Mouse (Mus musculus) E14TG2a.4 (cell line): ENCODE data around the gene Slc44a3.

Source experiments
- H3K27me3 ChIP-seq: 2 replicates; pipeline ENCODE4 v1.6.1; 2014; ENCODE audit warnings: low read length, control low read depth; ENCODE audit not compliant: insufficient read depth
- H3K36me3 ChIP-seq: 2 replicates; pipeline ENCODE4 v1.6.1; 2014; ENCODE audit warnings: low read length, control low read depth; ENCODE audit not compliant: insufficient read depth
- H3K4me1 ChIP-seq: replicated peaks from 2 replicates; pipeline ENCODE4 v1.6.1; 2014; ENCODE audit warnings: low read depth, low read length, control low read depth
- H3K4me3 ChIP-seq: replicated peaks from 2 replicates; pipeline ENCODE4 v1.5.1; 2014; ENCODE audit warnings: mild to moderate bottlenecking, low read length
- H3K9me3 ChIP-seq: 2 replicates; pipeline ENCODE4 v1.6.1; 2014; ENCODE audit warnings: low read length, control low read depth
- CTCF ChIP-seq: conservative IDR thresholded peaks from 2 replicates; pipeline ENCODE4 v1.5.1; 2014; ENCODE audit warnings: low read length
- NANOG ChIP-seq: IDR thresholded peaks from 2 replicates; pipeline ENCODE4 v1.6.1; 2014; ENCODE audit warnings: borderline replicate concordance, low read length, mixed read lengths
- POU5F1 ChIP-seq: IDR thresholded peaks from 2 replicates; pipeline ENCODE4 v1.6.1; 2014; ENCODE audit warnings: low read length, borderline replicate concordance

Slc44a3 gene

DNA sequence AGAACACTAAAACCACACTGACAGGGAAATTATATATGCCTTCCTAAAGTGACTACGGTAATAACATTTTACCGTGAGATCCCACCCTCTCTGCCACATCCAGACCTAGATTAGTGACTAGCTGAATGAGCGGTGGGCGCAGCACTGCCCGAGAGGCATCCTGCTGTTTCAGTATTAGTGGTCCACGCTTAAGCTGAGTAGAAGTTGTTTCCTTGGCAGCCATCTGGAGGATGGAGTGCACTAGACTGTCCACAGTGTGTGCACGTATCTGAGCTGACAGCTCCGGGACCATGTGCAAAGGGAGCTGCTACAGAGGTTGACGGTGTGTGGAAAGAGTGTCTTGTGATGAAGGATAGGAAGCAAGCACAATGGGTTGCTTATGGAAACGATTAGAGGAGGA is 66.4 kb downstream of the Slc44a3 start:
- Histone ChIP-seq H3K36me3 (peaks cover under 1% of the 10 kb centered on the region; the same call in 1 of the 2 replicates), H3K4me1 (peaks cover 70% of the 10 kb centered on the region), H3K4me3 (no peak overlapping the region), H3K9me3 (no peaks in the 10 kb centered on the region), H3K27me3 (no peaks in the 10 kb centered on the region)
- no peak for TF ChIP-seq NANOG
- TF ChIP-seq CTCF: no peak
- no peak for TF ChIP-seq POU5F1

DNA sequence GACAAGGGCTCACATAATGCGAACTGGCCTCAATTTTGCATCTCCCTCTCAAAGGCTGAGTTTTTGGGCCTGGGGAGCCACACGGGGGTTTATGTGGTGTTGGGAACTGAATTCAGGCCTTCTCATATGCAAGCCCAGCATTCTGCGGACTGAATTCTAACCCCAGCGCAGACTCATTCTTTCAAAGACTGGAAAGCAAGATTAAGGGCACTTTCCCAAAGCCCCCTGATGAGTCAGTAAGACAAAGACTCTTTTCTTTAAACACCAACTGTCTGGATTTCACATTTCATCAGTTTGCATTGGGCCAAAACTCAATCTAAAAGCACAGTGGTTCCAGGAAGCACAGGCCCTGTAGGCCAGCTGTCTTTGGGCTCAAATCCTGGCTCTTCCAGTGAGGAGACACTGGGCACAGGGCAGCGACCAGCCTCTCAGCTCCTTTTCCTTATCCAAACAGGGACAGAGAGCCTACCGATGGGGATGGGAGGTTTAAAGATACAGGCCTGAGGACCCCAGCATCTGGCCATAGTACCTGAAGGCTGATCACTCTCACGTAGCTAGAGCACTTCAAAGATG is 67.4 kb downstream of the Slc44a3 start:
- Histone ChIP-seq H3K27me3 (no peaks in the 10 kb centered on the region), H3K9me3 (no peaks in the 10 kb centered on the region)

DNA sequence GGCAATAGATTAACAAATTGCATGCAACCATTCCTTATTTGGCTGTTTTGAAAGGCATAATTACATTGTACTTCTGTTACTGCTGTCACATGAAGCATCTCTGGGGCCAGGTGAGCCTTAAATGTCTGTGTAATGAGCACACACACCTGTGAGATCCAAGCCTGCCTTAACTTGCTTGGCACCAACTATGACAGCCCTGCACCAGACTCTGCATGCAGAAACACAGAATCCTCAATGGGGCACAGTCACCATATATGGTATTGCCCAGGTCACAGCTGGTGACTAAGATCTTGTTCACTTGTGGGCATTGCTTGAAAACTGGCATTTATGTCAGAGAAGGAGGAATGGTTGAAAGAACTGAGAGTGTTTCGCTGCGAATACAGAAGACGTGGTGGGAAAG is 69.4 kb downstream of the Slc44a3 start:
- Histone ChIP-seq H3K36me3 (peaks cover 29% of the 10 kb centered on the region), H3K9me3 (no peaks in the 10 kb centered on the region), H3K4me3 (no peak overlapping the region), H3K4me1 (peaks cover 75% of the 10 kb centered on the region), H3K27me3 (no peaks in the 10 kb centered on the region)
- TF ChIP-seq CTCF: no peak
- no peak for TF ChIP-seq POU5F1
- no peak for TF ChIP-seq NANOG

More for the DNA sequence above, 67.4 kb downstream of the Slc44a3 start:
- H3K4me3 ChIP-seq: no peak overlapping the region
- TF ChIP-seq POU5F1: no peak
- no peak for TF ChIP-seq CTCF
- no peak for TF ChIP-seq NANOG
- H3K4me1 ChIP-seq: peaks cover 71% of the 10 kb centered on the region
- H3K36me3 ChIP-seq: peaks cover 9% of the 10 kb centered on the region; the same call in 1 of the 2 replicates

DNA sequence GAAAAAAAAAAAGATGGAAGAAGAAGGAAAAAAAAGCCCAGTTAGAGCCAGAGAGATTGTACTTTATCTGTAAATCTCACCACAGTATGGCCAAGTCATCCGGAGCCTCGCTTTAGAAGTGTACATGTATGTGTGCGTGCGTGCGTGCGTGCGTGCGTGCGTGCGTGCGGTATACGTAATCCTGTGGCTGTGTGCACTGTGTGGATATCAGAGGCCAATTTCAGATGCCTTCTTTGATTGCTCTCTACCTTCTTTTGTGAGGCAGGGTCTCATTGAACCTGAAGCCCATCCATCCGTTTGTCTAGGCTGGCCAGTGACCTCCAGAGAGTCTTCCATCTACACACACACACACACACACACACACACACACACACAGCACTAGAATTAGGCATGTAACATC is 70.7 kb downstream of the Slc44a3 start:
- no peaks in the 10 kb centered on the region for H3K9me3 ChIP-seq
- no peak for TF ChIP-seq NANOG
- no peak for TF ChIP-seq POU5F1
- no peak for TF ChIP-seq CTCF
- H3K27me3 ChIP-seq: no peaks in the 10 kb centered on the region

DNA sequence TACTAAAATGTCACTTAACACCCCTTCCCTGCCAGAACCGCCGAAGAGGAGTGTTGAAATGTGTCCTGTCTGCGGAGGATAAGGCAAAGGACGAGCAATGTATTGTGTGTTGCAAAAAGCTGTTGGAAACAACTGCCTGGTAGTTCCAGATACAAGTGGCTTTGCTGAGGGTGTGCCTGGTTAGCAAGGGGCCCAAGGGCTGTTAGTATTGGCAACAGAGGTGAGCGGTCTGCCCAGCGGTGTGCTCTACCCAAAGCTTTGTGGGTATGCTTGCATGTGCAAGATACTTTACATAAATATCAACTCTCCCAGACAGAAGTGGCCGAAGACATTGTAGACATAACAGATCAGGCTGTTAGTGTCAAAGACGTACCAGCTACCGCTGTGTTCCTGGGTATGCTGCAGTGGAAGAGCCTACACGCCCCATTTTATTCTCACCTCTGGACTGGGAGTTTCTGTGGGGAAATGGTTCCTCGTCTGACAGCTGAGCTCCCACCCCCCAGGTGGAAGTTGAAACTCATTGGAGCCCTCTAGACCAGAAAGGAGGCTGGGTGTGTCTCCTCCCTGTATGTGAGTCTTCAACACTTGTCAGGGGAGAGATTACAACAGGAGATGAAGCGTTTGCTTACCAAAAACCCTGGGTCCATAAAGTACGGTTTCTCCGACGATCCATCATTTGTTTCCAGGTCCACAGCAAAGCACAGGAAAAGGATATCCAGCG is 71.6 kb downstream of the Slc44a3 start:
- H3K4me3 ChIP-seq: no peak overlapping the region; the same call in 1 of the 2 replicates
- peaks cover 57% of the 10 kb centered on the region for H3K4me1 ChIP-seq
- no peaks in the 10 kb centered on the region for H3K27me3 ChIP-seq
- no peaks in the 10 kb centered on the region for H3K9me3 ChIP-seq
- TF ChIP-seq CTCF: no peak
- peaks cover 50% of the 10 kb centered on the region for H3K36me3 ChIP-seq

More for the DNA sequence above, 70.7 kb downstream of the Slc44a3 start:
- Histone ChIP-seq H3K36me3 (peaks cover 42% of the 10 kb centered on the region), H3K4me1 (peaks cover 65% of the 10 kb centered on the region), H3K4me3 (no peak overlapping the region)

DNA sequence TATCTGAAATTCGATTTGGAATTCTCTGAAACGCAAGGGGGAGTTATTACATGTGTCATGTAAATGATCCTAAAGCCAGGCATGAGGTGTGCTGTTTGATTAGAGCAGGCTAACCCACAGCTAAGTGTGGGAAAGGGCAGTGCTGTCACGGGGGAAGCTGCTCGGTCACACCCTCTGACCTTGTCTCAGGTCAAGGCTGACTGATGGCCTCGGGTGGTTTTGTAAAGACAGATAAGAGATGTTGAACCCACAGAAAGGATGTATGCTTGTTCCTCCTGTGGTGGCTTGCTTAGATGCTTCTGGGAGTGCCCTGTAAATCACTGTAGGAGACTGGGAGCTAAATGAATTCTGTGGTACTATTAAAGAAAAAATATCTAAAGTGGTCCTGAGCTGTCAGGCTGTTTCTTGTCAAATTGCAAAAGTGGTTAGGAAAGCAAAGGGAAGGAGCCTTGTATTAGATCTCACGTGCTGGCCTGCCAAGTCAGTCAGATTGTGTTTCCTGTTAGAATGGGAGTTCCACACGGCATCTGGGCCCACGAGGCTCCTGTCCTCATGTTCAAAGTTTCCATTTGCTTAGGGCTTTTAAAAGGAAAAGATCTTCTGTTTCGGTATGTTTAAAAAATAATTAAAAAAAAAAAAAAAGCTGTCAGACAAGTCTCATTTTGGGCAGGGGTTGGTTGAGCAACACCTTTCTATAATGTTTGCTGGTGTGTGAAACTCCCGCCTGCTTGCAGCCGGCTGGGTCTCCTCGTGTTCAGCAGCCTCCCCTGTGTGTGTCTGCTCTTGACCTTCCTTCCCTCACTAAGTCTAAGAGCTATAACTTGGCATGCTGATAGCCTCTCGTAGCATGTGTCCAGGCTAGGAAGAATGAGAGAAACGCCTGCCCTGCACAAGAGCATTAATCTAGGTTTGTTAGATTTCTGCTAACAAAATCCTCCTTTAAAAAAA is 73.4 kb downstream of the Slc44a3 start:
- H3K4me3 ChIP-seq: no peak overlapping the region
- H3K27me3 ChIP-seq: no peaks in the 10 kb centered on the region
- H3K4me1 ChIP-seq: peaks cover 40% of the 10 kb centered on the region
- H3K9me3 ChIP-seq: no peaks in the 10 kb centered on the region
- TF ChIP-seq CTCF: no peak
- no peak for TF ChIP-seq POU5F1
- no peak for TF ChIP-seq NANOG
- H3K36me3 ChIP-seq: peaks cover 68% of the 10 kb centered on the region

DNA sequence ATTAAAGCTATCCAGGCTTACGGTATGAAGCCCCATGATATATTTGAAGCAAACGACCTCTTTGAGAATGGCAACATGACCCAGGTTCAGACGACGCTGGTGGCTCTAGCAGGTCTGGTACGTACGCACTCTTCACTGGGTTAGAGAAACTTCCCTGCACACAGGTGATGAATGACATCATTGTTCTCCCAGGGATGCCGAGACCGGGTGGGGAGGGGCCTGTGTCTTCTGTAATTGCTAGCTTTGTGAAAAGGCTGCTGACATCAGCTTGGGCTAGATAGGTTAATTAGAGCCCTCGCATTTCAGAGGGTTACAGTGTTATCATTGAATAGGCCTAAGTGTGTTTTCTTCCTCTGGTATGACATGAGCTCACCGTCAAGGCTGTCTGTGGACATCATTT is 80.8 kb downstream of the Slc44a3 start:
- Histone ChIP-seq H3K36me3 (peaks cover 85% of the 10 kb centered on the region), H3K27me3 (no peaks in the 10 kb centered on the region), H3K4me3 (no peak overlapping the region), H3K9me3 (no peaks in the 10 kb centered on the region), H3K4me1 (peaks cover 46% of the 10 kb centered on the region)
- TF ChIP-seq CTCF (no peak), NANOG (no peak), POU5F1 (no peak)

DNA sequence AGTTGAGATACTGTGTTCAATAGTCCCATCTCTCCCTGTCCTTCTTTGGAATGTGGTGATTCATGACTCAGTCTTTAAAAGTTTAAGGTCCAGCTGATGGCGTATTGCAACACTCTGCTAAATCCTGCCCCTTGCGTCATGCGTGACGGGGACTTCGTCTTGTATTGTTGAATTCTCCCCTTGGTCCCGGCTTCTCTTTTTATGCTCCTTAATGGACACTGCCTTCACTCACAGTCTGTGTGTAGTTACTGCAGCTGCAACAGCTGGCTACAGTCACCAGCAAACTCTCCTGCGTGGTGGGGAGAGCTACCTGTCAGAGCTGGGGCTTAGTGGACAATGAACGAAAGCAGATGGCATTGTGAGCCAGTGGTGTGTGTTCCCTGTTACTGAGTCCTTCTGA is 82.7 kb downstream of the Slc44a3 start:
- Histone ChIP-seq H3K9me3 (no peaks in the 10 kb centered on the region), H3K27me3 (no peaks in the 10 kb centered on the region), H3K4me3 (no peak overlapping the region), H3K4me1 (peaks cover 62% of the 10 kb centered on the region), H3K36me3 (peaks cover 71% of the 10 kb centered on the region)
- TF ChIP-seq CTCF (no peak), NANOG (no peak), POU5F1 (no peak)
